Mouse (Mus musculus): ENCODE results near the gene Sdk2. TPM values are rescaled to one million over a fixed set of nuclear protein-coding genes. Genes with fewer than 3 reads are reported as not detected.

Gene Sdk2
- total and polyA plus RNA-seq, 2 experiments from 2014 or later, result 1.9 to 18.5 TPM

DNA sequence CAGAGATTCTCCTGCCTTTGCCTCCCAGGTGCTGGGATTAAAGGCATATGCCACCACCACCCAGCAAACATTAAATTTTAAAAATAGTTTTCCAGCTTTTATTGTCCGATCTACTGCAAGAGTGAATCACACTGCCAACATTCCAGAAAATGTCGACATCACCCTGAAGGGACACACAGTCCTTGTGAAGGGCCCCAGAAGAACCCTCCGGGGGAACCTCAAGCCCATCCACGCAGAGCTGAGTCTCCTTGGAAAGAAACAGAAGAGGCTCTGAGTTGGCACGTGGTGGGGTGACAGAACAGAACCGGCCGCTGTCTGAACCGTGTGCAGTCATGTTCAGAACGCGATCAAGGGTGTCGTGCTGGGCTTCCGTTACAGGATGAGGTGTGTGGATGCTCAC lies 310.3 kb downstream of the Sdk2 start:
- WGBS, result 95% methylated on average over 12 of the region's 12 CpGs
- Histone ChIP-seq H3K27me3 (ENCODE audit: insufficient read depth, low read length) (no peaks in the 10 kb centered on the region), H3K4me3 (ENCODE audit: low read depth, low read length) (no peak overlapping the region), H3K4me1 (ENCODE audit: insufficient read depth) (peaks cover 4% of the 10 kb centered on the region; the same call in 1 of the 2 replicates), H3K27ac (ENCODE audit: low read depth, low read length) (no peak overlapping the region), H3K4me2 (ENCODE audit: low read depth) (no peak overlapping the region), H3K36me3 (ENCODE audit: insufficient read depth) (no peaks in the 10 kb centered on the region), H3K9me3 (ENCODE audit: low read length) (no peaks in the 10 kb centered on the region), H3K9ac (no peak overlapping the region)
- DNase-seq (no peak), ATAC-seq (no peak)
- TF ChIP-seq CTCF (IDR thresholded peaks at IDR 0.05; ENCODE audit: low read depth), result no peak

DNA sequence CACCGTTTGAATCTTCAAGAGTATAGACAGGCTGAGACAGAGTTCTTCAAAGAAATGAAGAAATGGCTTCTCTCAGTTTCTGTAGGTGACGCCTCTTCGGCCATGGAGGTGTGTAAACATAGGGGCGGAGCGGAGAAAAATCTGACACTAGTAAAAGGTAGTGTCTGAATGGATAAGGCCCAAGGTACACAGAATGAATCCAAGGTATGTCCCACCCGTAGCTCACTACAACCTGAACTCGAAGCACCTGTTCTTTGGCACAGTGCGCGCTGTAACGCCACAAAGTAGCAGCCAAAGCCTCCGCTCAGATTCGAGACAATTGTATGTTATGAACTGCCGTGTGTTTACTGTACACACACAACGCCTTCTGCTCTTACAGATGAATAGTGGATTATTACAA lies 311.0 kb downstream of the Sdk2 start:
- H3K9me3 ChIP-seq (ENCODE audit: low read length), result no peaks in the 10 kb centered on the region
- no peak for ATAC-seq
- no peak overlapping the region for H3K27ac ChIP-seq (ENCODE audit: low read depth, low read length)
- H3K4me2 ChIP-seq (ENCODE audit: low read depth), result no peak overlapping the region
- no peak for TF ChIP-seq CTCF (IDR thresholded peaks at IDR 0.05; ENCODE audit: low read depth)
- H3K27me3 ChIP-seq (ENCODE audit: insufficient read depth, low read length), result no peaks in the 10 kb centered on the region
- no peaks in the 10 kb centered on the region for H3K36me3 ChIP-seq (ENCODE audit: insufficient read depth)
- H3K9ac ChIP-seq, result no peak overlapping the region
- DNase-seq, result no peak
- peaks cover 4% of the 10 kb centered on the region; the same call in 1 of the 2 replicates for H3K4me1 ChIP-seq (ENCODE audit: insufficient read depth)
- no peak overlapping the region for H3K4me3 ChIP-seq (ENCODE audit: low read depth, low read length)
- 90% methylated on average over 14 of the region's 14 CpGs for WGBS

DNA sequence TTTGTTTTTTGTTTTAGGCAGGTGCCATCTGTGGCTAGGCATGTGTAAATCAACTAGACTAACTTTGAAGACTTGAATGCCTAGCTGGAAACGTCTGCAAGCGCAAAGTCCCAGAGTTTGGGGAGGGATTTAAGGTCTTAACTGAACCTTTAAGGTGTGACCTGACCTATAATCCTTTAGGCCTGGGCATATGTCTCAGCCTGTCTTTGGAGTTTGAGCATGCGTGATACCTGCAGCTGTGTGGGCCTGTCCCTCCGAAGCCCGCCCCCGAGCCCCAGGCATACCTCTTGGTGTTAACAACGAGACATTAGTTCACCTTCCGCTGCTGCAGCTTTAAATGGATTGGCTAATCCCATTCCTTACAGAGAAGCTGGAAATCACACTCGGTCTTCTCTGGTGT lies 312.0 kb downstream of the Sdk2 start:
- H3K9ac ChIP-seq, result no peak overlapping the region
- H3K36me3 ChIP-seq (ENCODE audit: insufficient read depth), result no peaks in the 10 kb centered on the region
- peaks cover 4% of the 10 kb centered on the region; the same call in 1 of the 2 replicates for H3K4me1 ChIP-seq (ENCODE audit: insufficient read depth)
- TF ChIP-seq CTCF (IDR thresholded peaks at IDR 0.05; ENCODE audit: low read depth), result no peak
- DNase-seq (no peak), ATAC-seq (no peak)
- no peaks in the 10 kb centered on the region for H3K9me3 ChIP-seq (ENCODE audit: low read length)
- H3K4me2 ChIP-seq (ENCODE audit: low read depth), result no peak overlapping the region
- 39% methylated on average over 9 of the region's 9 CpGs for WGBS
- H3K27ac ChIP-seq (ENCODE audit: low read depth, low read length), result no peak overlapping the region
- H3K4me3 ChIP-seq (ENCODE audit: low read depth, low read length), result no peak overlapping the region
- H3K27me3 ChIP-seq (ENCODE audit: insufficient read depth, low read length), result no peaks in the 10 kb centered on the region

DNA sequence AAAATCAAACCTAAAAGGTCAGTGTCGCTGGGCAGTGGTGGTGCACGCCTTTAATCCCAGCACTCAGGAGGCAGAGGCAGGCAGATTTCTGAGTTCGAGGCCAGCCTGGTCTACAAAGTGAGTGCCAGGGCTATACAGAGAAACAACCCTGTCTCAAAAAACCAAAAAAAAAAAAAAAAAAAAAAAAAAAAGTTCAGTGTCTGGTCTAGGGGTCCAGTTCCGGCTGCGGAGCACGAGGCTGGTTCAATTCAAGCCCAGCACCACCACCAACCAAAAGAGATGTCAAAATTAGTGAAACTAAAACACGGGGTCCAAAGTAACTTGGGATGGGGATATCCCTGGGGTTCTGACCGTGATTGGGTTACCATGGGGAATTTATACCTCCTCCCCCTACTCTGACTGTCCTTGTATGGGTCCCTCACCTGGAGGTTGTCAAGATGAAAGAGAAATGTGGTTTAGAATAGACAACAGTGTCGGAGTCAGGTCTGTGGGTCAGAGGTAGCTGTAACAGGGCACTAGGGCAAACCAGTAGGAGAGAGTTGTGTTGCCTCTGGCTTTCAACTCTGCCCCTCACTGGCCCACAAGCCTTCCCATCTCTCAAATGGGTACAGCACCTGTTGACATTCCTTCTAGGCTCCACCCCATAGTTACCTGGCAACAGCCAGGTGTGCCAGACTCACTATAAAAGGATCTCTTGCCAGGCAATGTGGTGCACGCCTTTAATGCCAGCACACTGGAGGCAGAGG lies 314.0 kb downstream of the Sdk2 start:
- Histone ChIP-seq H3K36me3 (ENCODE audit: insufficient read depth) (0 out of 2 replicates have a peak, but pooled peaks cover 4% of the 10 kb centered on the region), H3K4me2 (ENCODE audit: low read depth) (no peak overlapping the region), H3K27ac (ENCODE audit: low read depth, low read length) (no peak overlapping the region), H3K9ac (no peak overlapping the region), H3K9me3 (ENCODE audit: low read length) (no peaks in the 10 kb centered on the region), H3K4me1 (ENCODE audit: insufficient read depth) (peaks cover 21% of the 10 kb centered on the region), H3K27me3 (ENCODE audit: insufficient read depth, low read length) (no peaks in the 10 kb centered on the region), H3K4me3 (ENCODE audit: low read depth, low read length) (no peak overlapping the region)
- DNase-seq, result no peak
- ATAC-seq, result no peak
- TF ChIP-seq CTCF (IDR thresholded peaks at IDR 0.05; ENCODE audit: low read depth), result no peak
- 98% methylated on average over 10 of the region's 10 CpGs for WGBS

DNA sequence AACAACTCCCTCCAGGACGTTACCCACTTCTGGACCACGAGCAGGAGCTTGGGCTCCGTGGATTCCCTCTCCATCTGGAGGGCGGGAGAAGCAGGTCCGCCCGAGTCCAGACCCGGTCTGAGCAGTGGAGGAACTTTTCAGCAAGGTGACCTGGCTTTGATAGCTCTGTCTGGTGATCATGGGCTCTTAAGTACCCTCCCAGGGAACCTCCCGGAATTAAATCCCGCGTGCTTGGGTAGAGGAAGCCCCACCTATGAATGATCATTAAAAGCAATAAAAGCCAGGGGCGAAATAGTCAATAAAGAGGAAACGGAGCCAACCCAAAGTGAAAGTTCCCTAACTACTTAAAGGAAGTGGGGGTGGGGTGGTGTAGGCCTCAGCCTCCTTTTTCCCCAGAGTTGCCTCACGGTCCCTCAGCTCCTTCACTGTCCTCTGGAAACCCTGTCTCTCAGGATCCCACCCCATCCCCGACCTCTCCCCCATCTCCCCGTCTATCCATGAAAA lies 314.6 kb downstream of the Sdk2 start:
- H3K9me3 ChIP-seq (ENCODE audit: low read length), result no peaks in the 10 kb centered on the region
- H3K4me2 ChIP-seq (ENCODE audit: low read depth), result peak overlapping the region; percentile 85
- WGBS, result 22% methylated on average over 15 of the region's 15 CpGs
- H3K4me1 ChIP-seq (ENCODE audit: insufficient read depth), result peaks cover 21% of the 10 kb centered on the region
- H3K27ac ChIP-seq (ENCODE audit: low read depth, low read length), result peak overlapping the region; percentile 66
- peak overlapping the region; percentile 93; the same call in 1 of the 2 replicates for H3K9ac ChIP-seq
- H3K4me3 ChIP-seq (ENCODE audit: low read depth, low read length), result peak overlapping the region; percentile 96
- 0 out of 2 replicates have a peak, but pooled peaks cover 4% of the 10 kb centered on the region for H3K36me3 ChIP-seq (ENCODE audit: insufficient read depth)
- no peaks in the 10 kb centered on the region for H3K27me3 ChIP-seq (ENCODE audit: insufficient read depth, low read length)
- DNase-seq (no peak), ATAC-seq (no peak)
- TF ChIP-seq CTCF (IDR thresholded peaks at IDR 0.05; ENCODE audit: low read depth), result no peak

DNA sequence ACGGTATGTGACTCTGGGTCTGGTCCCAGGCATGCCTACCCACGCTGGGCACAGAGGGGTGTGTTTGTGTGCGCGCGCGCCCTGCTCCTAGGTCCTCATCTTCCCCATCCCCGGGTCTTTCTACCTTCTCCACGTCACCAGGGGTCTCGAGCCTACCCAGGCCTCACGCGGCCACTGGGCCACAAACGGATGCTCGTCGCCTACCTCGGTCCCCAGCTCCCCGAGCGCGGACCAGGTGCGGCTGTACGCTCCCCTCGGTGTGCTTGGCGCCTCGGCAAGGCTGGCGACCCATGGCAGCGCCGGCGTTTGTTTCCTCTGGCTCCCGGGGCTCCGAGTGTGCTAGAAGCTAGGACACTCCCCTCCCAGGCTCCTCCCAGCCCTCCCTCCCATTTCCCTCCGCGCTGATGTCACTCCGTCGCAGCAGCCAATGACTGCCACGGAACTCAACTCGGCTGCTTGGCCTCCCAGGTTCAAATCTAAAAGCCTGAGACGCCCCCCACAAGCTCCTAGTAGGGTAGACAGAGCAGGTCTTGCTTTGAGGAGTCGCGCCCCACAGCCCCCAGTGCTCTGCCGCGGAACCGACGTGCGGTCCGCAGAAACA lies 315.3 kb downstream of the Sdk2 start, which contains the start of gene Cdc42ep4:
Cdc42ep4 (minus strand) TSS at position 398 of the 601 bp plus-strand sequence.
- peak within 1 kb of the TSS; percentile 96 for H3K4me3 ChIP-seq (ENCODE audit: low read depth, low read length)
- H3K36me3 ChIP-seq (ENCODE audit: insufficient read depth), result 0 out of 2 replicates have a peak, but pooled peaks cover 4% of the 10 kb centered on the region
- peaks cover 21% of the 10 kb centered on the region for H3K4me1 ChIP-seq (ENCODE audit: insufficient read depth)
- ATAC-seq, result peak; percentile 93
- peak; percentile 95 for DNase-seq
- peak within 1 kb of the TSS; percentile 93 for H3K9ac ChIP-seq
- H3K9me3 ChIP-seq (ENCODE audit: low read length), result no peaks in the 10 kb centered on the region
- TF ChIP-seq CTCF (IDR thresholded peaks at IDR 0.05; ENCODE audit: low read depth), result no peak; the same call in 1 of the 2 replicates
- H3K4me2 ChIP-seq (ENCODE audit: low read depth), result peak within 1 kb of the TSS; percentile 85
- 2% methylated on average over 44 of the region's 44 CpGs for WGBS
- H3K27me3 ChIP-seq (ENCODE audit: insufficient read depth, low read length), result no peaks in the 10 kb centered on the region
- peak within 1 kb of the TSS; percentile 94 for H3K27ac ChIP-seq (ENCODE audit: low read depth, low read length)

All from forebrain, postnatal 0 days (tissue).